Mouse (Mus musculus) gonadal fat pad, adult 2 months (tissue): ENCODE measurements around the gene Fbxw8. TPM values are rescaled to one million over a fixed set of nuclear protein-coding genes. Genes with fewer than 3 reads are reported as not detected.

Experiments used
- DNase-seq: peaks from one replicate; pipeline ENCODE4 v3.0.0-alpha.2; 2012; ENCODE audit warnings: low read depth
- polyA plus RNA-seq: library from polyadenylated mRNA; depleted of rRNA; stranded (reverse); fragments of >200 nt; gene quantifications from 2 replicates; pipeline ENCODE4 v1.2.3, GENCODE M21; 2012

The Fbxw8 gene
- polyA plus RNA-seq, 1 experiment = 80.7 TPM

- DNase-seq = no peak
Observed at GRCm38 (mm10) chr5:118108124-118108793, 47.0 kb downstream of the Fbxw8 start.

DNA sequence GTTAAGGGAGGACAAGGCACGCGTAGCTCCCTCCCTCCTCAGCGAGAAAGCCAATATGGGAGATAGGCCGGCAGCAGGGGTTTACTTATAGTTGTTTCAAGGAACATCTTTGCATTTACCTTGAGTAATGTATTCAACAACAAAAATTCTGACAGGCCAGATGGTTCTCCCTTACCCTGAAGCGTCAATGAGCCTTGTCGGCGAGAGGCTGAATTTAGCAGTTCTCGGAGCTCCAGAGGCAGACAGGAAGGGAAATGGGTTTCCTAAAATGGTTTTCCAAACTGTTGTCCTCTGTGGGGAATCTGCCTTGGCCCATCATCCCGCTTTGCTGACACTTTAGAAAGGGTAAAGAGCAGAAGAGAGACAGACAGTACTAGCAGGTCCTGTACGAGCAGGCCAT is 48.6 kb downstream of the Fbxw8 start:
- DNase-seq = no peak

DNA sequence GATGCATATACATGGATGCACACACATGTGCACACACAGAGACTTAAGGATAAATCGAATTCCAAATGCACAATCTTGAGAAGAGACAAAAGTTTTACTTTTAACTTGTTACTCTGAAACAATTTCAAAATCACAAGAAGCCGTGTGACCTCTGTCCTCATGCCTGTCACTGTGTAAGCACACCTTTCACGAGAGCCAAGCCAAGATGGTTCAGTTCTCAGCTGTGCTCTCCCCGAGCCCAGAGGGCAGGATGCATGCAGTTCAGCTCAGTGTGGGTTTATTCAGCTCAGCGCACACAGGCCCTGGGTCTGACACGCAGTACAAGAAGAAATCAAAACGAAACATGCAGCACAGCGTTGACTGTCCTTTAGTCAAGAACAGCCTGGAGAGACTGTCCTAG is 49.7 kb downstream of the Fbxw8 start:
- DNase-seq = no peak

DNA sequence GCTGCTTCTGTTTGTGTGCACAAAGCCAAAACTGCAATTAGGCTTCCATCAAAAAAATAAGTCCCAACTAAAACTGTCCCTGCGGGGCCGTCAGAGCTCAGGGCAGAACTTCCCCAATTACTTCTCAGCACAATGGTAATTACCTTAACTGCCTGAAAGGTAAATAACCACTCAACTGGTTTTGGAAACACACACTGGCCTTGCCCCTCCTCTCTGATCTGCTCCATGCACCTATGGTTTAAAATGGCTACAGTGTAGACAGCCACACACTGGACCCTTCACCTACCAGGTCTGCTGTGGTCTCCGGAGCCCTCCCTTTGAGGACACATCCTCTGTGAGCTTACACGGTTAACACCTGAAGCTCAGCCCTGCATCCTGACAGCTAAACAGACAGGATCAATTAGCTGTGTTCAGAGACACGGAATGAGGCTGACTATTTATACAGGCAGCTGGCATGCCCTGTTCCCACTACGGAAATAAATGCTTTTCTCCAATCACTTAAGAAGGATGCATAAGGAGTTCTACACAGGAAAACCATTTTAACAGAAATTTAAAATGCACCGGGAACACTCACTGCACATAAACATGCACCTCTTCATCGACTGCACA is 55.3 kb downstream of the Fbxw8 start:
- no peak for DNase-seq

- DNase-seq = no peak
Observed at GRCm38 (mm10) chr5:118099069-118099869, 56.0 kb downstream of the Fbxw8 start.

- no peak for DNase-seq
Observed at GRCm38 (mm10) chr5:118096317-118096716, 58.9 kb downstream of the Fbxw8 start.

- no peak for DNase-seq
Observed at GRCm38 (mm10) chr5:118095849-118096248, 59.4 kb downstream of the Fbxw8 start.

DNA sequence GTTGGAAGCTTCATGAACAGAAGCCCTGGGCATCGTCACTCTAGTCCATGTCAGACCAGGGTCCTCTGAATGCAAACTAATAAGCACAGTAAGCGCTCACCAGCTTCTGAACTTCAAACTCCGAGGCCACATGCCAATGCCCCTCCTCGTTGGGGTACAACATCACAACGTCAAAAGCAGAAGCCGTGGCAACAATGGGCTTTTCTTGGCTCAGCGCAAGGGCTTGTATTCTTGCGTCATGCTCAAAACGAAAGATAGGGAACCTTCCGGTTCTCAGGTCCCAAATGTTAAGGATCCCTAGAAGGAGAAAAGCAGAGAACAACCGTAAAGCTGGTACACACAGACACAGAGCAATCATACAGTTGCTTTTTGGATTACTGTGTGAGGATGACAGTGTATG is 59.8 kb downstream of the Fbxw8 start:
- no peak for DNase-seq

GRCm38 (mm10) chr5:118093321-118094035 is 61.8 kb downstream of the Fbxw8 start:
- DNase-seq = no peak

DNA sequence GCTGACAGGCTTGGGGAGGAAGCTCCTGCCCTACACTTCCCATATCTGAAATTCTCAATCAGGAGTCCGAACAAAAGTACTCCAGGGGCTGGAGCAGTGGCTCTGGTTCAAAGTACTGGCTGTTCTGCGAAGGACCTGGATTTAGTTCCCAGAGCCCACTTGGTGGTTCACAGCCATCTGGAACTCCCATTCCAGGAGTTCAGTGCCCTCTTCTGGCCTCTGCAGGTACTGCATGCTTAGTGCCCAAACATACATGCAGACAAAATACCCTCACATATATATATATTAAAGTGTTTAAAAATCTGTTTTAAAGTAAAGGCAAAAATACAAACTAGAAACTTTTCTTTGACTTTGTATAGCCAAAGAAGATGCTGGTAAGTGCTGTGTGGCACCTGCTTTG is 64.4 kb downstream of the Fbxw8 start:
- DNase-seq = no peak

GRCm38 (mm10) chr5:118090101-118090500 is 65.2 kb downstream of the Fbxw8 start:
- DNase-seq = no peak

GRCm38 (mm10) chr5:118089102-118089501 is 66.2 kb downstream of the Fbxw8 start:
- no peak for DNase-seq

DNA sequence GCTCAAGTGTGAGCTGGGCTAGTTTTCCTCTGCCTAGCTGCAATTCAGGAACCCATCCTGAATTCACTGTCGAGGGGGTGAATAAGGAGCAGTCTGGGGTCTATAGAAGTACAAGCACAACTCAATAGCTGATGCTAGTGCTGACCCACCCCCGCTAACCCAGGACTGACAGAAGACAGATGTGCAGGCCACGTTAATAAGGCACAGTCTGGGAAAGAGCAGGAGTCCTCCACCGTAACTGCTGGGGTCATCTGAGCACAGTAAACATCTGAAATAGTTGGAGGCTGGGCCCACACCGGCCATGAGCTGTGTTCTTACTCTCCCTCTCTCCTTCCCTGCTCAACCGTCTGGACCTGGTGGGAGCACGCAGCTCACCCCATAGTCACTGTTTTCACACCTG is 68.3 kb downstream of the Fbxw8 start:
- DNase-seq = no peak

DNA sequence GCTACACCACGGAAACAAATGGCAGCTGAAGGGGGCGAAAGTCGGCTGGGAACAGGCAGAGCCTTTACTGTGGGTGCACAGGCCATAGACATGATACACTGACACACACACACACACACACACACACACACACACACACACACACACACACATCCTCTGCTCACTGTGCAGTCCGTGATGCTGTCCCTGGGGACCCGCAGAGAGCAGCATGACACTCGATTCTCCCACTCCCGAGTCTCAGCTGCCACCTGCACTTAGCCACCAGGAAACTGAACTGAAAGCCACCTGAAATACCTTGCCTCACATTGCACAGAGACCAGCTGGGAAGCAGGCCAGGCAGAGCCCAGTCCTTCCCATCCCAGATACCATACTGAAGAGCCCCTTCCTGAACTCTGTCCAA is 70.0 kb downstream of the Fbxw8 start:
- DNase-seq = no peak

GRCm38 (mm10) chr5:118084171-118084727 is 71.0 kb downstream of the Fbxw8 start:
- DNase-seq = no peak

DNA sequence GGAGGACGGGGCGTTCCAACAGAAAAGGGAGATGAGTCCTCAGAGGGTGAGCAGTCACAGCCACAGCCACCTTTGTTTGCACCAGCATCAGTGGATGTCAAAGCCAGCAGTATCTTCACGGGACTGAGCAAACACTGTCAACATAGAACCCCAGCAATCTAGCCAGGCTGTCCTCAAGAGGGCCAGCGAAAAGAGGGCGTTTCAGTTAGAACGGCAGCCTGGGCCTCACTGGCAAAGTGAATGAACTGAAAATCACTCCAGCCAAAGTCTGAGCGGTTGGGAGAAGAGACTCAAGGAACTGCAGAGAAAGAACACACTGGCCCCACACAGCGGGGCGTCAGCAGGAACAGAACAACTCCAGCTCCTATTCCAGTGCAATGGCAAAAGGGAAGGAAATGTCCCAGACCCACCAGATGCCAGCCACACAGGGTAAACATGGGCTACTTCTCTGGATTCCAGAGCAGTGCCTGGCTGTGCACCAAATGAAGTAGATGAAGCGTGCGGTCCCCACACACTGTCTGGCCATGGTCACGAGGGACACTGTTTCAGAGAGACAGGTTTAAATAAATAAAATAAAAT is 72.1 kb downstream of the Fbxw8 start:
- no peak for DNase-seq

DNA sequence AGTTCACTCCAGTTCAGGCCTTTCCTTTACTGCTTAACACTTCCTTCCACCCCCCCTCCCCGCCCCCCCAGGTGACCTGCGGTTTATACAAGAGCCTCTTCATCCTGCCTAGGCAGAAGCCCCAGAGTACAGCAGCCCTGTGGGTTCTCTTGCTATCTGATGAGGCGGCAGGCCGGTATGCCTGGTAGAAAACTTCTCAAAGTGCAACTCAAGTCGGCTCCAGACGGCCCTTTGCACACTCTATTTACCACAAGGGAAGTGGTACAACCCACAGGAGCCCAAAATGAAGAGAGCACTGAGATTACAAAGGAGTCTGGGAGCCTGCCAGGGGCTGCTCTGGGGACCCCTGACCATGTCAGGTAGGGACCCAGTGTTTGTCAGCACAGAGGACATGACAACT is 73.3 kb downstream of the Fbxw8 start:
- no peak for DNase-seq

GRCm38 (mm10) chr5:118081374-118081949 is 73.8 kb downstream of the Fbxw8 start:
- no peak for DNase-seq

GRCm38 (mm10) chr5:118079839-118080250 is 75.4 kb downstream of the Fbxw8 start:
- DNase-seq = no peak

GRCm38 (mm10) chr5:118079354-118079753 is 75.9 kb downstream of the Fbxw8 start:
- DNase-seq = no peak

GRCm38 (mm10) chr5:118078550-118078949 is 76.7 kb downstream of the Fbxw8 start:
- DNase-seq = no peak
